Mouse (Mus musculus) embryonic facial prominence, embryonic 11.5 days (tissue): ENCODE data around the gene B430305J03Rik. TPM values are rescaled to one million over a fixed set of nuclear protein-coding genes. Genes with fewer than 3 reads are reported as not detected.
A peak's percentile ranks its signal among the peaks of the same experiment; 100 is the strongest.

Experiments
- ATAC-seq: fragments of 200-750 bp; cut with Nextera tagmentation; replicated peaks from 2 replicates; pipeline ENCODE4 v1.8.0; 2017; ENCODE audit warnings: low read depth; ENCODE audit not compliant: insufficient number of reproducible peaks, low FRiP score, low TSS enrichment
- DNase-seq: peaks from one replicate; pipeline ENCODE4 v3.0.0-alpha.2; 2015; ENCODE audit warnings: low spot score
- H3K27ac ChIP-seq: fragments of 300-500 bp; sonication (generic); replicated peaks from 2 replicates; pipeline ENCODE4 v1.5.1; 2014; ENCODE audit warnings: mild to moderate bottlenecking, low read depth, low read length, control low read depth
- H3K27me3 ChIP-seq: fragments of 300-500 bp; sonication (generic); 2 replicates; pipeline ENCODE4 v1.6.1; 2014; ENCODE audit warnings: mild to moderate bottlenecking, low read length, moderate library complexity, mixed read lengths; ENCODE audit not compliant: control insufficient read depth, insufficient read depth
- H3K36me3 ChIP-seq: fragments of 300-500 bp; sonication (generic); replicated peaks from 2 replicates; pipeline ENCODE4 v1.6.1; 2014; ENCODE audit warnings: low read depth, mild to moderate bottlenecking, low read length, moderate library complexity, mixed read lengths; ENCODE audit not compliant: control insufficient read depth, insufficient read depth
- H3K4me1 ChIP-seq: fragments of 300-500 bp; sonication (generic); 2 replicates; pipeline ENCODE4 v1.6.1; 2014; ENCODE audit warnings: low read length, mixed read lengths; ENCODE audit not compliant: control insufficient read depth, insufficient read depth
- H3K4me2 ChIP-seq: fragments of 300-500 bp; sonication (generic); 2 replicates; pipeline ENCODE4 v1.6.1; 2014; ENCODE audit warnings: low read depth, mild to moderate bottlenecking, control low read depth, low read length, moderate library complexity
- H3K4me3 ChIP-seq: fragments of 300-500 bp; sonication (generic); 2 replicates; pipeline ENCODE4 v1.5.1; 2014; ENCODE audit warnings: low read depth, low read length, control low read depth
- H3K9ac ChIP-seq: fragments of 300-500 bp; sonication (generic); replicated peaks from 2 replicates; pipeline ENCODE4 v1.6.1; 2014; ENCODE audit warnings: mild to moderate bottlenecking, control low read depth, low read length
- H3K9me3 ChIP-seq: fragments of 300-500 bp; sonication (generic); replicated peaks from 2 replicates; pipeline ENCODE4 v1.6.1; 2016; ENCODE audit warnings: mild to moderate bottlenecking, low read length, inconsistent platforms, mixed read lengths; ENCODE audit not compliant: control insufficient read depth
- WGBS: fragments of 180-500 bp; shearing (Covaris S2); extraction: QIAGEN DNeasy Blood & Tissue Kit; methylation state at CpG from one replicate; pipeline ENCODE4 v1.1.7; 2014; 5-methylcytosine and 5-hydroxymethylcytosine counted together
- polyA plus RNA-seq: library from polyadenylated mRNA; unstranded; fragments of >200 nt; fragmentation: Nextera tagmentation; extraction: Ambion mirVana; gene quantifications from 2 replicates; pipeline ENCODE4 v1.2.1, GENCODE M21; 2014

Gene B430305J03Rik
- polyA plus RNA-seq, 1 experiment from 2014 or later: not detected

- peak; percentile 98 for DNase-seq
- Histone ChIP-seq H3K4me3 (peak overlapping the region; percentile 82), H3K9ac (peak overlapping the region; percentile 41), H3K4me2 (peak overlapping the region; percentile 70), H3K4me1 (no peaks in the 10 kb centered on the region), H3K9me3 (no peaks in the 10 kb centered on the region), H3K27me3 (no peaks in the 10 kb centered on the region), H3K36me3 (no peaks in the 10 kb centered on the region), H3K27ac (peak overlapping the region; percentile 80)
- under 1% methylated on average over 30 of the region's 30 CpGs for WGBS
- peak; percentile 97 for ATAC-seq
Observed at GRCm38 (mm10) chr3:61363161-61363988, 2.4 kb downstream of the B430305J03Rik start.

GRCm38 (mm10) chr3:61362821-61363160 lies 3.0 kb downstream of the B430305J03Rik start:
- DNase-seq (no peak), ATAC-seq (no peak)
- H3K4me1 ChIP-seq: no peaks in the 10 kb centered on the region
- 4% methylated on average over 9 of the region's 9 CpGs for WGBS
- H3K9me3 ChIP-seq: no peaks in the 10 kb centered on the region
- H3K27ac ChIP-seq: peak overlapping the region; percentile 80
- H3K27me3 ChIP-seq: no peaks in the 10 kb centered on the region
- H3K4me2 ChIP-seq: peak overlapping the region; percentile 52
- H3K36me3 ChIP-seq: no peaks in the 10 kb centered on the region
- H3K4me3 ChIP-seq: peak overlapping the region; percentile 82
- H3K9ac ChIP-seq: peak overlapping the region; percentile 41

DNA sequence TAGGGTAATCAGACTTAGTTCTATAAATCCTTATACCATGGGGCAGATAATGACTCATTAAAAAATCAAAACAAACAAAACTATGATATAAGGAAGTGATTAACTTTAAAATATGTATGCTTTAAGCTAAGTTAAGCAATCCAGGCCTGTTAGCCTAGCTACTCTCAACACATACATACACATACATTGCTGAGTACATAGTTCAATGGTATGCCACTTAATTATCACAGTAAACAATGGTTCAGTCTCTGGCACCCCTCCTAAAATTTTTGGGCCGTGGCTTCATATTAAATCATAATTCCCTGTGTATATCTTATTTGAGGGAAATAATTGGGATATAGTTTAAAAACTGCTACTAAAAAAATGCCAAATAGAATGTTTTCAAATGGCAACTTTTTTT lies 4.4 kb downstream of the B430305J03Rik start, which contains the start of gene Rap2b:
TSS of gene Rap2b (plus strand) at position 301 of the 400 bp plus-strand sequence.
- Histone ChIP-seq H3K9ac (no peak within 1 kb of the TSS), H3K4me2 (no peak within 1 kb of the TSS), H3K4me1 (no peaks in the 10 kb centered on the region), H3K9me3 (no peaks in the 10 kb centered on the region), H3K4me3 (no peak within 1 kb of the TSS), H3K36me3 (no peaks in the 10 kb centered on the region), H3K27me3 (no peaks in the 10 kb centered on the region), H3K27ac (no peak within 1 kb of the TSS)
- WGBS: 89% methylated on average over 1 of the region's 1 CpGs
- no peak for DNase-seq
- ATAC-seq: no peak

DNA sequence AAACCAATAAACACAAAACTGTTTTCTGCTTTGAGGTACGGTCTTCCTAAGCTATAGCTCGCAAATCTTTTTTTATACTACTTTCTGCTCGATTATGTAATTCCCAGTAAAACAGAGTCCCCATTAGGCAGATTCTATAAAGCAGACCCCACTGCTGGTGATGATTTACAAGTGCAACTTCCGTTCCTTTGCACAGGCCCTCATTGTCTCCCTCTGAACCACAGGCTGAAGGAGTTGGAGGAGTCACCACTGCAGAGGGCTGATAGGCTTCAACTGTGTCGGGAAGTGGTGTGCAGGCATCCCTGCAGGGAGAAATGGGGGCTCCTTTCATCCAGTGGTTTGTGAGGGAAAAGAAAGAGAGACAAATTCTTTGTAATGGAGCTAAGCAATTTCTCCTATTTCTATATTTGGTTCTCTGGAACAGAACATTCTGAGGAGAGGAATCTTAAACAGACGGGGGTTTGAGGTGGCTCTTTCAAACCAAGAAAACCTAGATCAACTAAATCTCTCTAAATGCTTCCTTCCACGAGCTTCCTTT lies 6.9 kb downstream of the B430305J03Rik start:
- no peak for DNase-seq
- Histone ChIP-seq H3K36me3 (no peaks in the 10 kb centered on the region), H3K9ac (no peak overlapping the region), H3K4me3 (no peak overlapping the region), H3K27ac (no peak overlapping the region), H3K27me3 (no peaks in the 10 kb centered on the region), H3K4me2 (no peak overlapping the region), H3K9me3 (no peaks in the 10 kb centered on the region), H3K4me1 (no peaks in the 10 kb centered on the region)
- ATAC-seq: no peak
- WGBS: 43% methylated on average over 7 of the region's 7 CpGs

- WGBS: 68% methylated on average over 6 of the region's 6 CpGs
- no peaks in the 10 kb centered on the region for H3K4me1 ChIP-seq
- H3K9me3 ChIP-seq: no peaks in the 10 kb centered on the region
- ATAC-seq: no peak
- H3K9ac ChIP-seq: no peak overlapping the region
- H3K4me2 ChIP-seq: no peak overlapping the region
- DNase-seq: peak; percentile 12
- H3K27me3 ChIP-seq: no peaks in the 10 kb centered on the region
- H3K27ac ChIP-seq: no peak overlapping the region
- H3K4me3 ChIP-seq: no peak overlapping the region
- no peaks in the 10 kb centered on the region for H3K36me3 ChIP-seq
Observed at GRCm38 (mm10) chr3:61358107-61358506, 7.6 kb downstream of the B430305J03Rik start.

DNA sequence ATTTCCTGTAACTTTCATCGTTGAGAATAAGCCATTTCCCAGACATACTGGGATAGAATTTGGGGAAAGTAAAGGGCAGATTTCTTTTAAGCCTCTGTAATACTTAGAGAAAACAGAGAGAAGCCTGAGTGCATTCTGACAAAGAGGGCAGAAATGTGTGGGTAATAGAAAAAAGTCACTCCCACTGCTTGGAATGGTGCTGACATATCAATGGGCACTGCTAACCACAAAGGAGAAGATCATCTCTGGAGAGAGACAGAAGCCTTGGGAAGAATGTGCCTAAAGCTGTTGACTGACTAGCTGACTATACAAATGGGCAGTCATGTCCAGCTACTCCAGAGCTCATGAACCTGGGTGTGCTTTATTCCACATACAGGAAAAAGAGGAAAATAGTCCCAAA lies 10.3 kb downstream of the B430305J03Rik start:
- no peak overlapping the region for H3K27ac ChIP-seq
- DNase-seq (no peak), ATAC-seq (no peak)
- H3K27me3 ChIP-seq: no peaks in the 10 kb centered on the region
- 69% methylated on average over 1 of the region's 1 CpGs for WGBS
- no peak overlapping the region for H3K4me2 ChIP-seq
- H3K4me1 ChIP-seq: no peaks in the 10 kb centered on the region
- no peaks in the 10 kb centered on the region for H3K9me3 ChIP-seq
- no peak overlapping the region for H3K9ac ChIP-seq
- no peaks in the 10 kb centered on the region for H3K36me3 ChIP-seq
- no peak overlapping the region for H3K4me3 ChIP-seq

DNA sequence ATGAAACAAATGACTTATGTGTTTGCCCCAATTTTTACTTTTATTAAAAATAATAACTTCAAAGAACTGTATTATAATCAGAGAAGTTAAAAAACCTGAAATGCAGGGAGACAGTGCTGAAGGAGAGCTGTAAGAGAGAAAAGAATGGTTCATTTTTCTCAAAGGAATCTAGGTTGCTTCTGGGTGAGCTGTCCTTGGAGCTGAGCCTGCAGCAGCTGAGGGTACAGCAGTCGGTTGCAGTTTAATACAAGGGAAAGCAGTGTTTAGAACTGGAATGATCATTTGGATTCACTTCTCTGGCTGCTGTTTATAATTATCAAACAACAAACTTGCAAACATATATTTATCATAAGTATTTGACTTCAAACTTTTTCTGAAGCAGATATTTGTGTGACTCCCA lies 16.3 kb downstream of the B430305J03Rik start:
- Histone ChIP-seq H3K9ac (no peak overlapping the region), H3K4me2 (no peak overlapping the region), H3K4me1 (no peaks in the 10 kb centered on the region), H3K9me3 (no peaks in the 10 kb centered on the region), H3K4me3 (no peak overlapping the region), H3K27me3 (no peaks in the 10 kb centered on the region), H3K36me3 (no peaks in the 10 kb centered on the region), H3K27ac (no peak overlapping the region)
- no peak for ATAC-seq
- WGBS: 62% methylated on average over 1 of the region's 1 CpGs
- DNase-seq: no peak

DNA sequence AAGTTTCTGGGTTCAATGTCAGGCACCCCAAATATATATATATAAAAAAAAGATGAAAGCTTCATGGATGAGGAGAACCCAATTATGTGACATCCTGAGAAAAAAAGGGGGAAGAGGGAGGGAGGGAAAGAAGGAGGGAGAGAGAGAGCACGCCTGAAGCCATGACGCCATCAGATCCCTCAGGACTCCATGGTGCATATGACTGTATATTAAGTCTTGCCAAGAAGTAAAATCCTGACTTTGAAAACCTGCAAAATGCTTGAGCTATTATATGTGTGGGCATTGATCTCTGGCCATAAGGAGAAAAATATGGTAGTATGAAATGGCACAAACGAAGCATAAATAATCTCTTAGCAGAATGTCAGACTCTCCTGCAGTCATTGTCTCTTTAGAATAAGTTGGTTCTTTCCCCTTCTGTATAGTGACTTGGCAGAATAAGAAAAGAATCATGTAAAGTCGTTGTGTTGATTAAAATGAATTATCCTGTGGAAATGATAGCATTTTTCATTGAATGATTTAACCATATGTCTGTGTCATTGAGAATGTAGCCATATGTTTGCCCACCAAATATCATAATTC lies 17.6 kb downstream of the B430305J03Rik start:
- H3K36me3 ChIP-seq: no peaks in the 10 kb centered on the region
- no peak for ATAC-seq
- H3K9ac ChIP-seq: no peak overlapping the region
- no peaks in the 10 kb centered on the region for H3K4me1 ChIP-seq
- 74% methylated on average over 4 of the region's 4 CpGs for WGBS
- H3K27ac ChIP-seq: no peak overlapping the region
- no peak overlapping the region for H3K4me2 ChIP-seq
- no peak overlapping the region for H3K4me3 ChIP-seq
- no peaks in the 10 kb centered on the region for H3K9me3 ChIP-seq
- no peak for DNase-seq
- H3K27me3 ChIP-seq: no peaks in the 10 kb centered on the region
